Mouse (Mus musculus) midbrain, embryonic 13.5 days (tissue): ENCODE results near the gene Gm45716. TPM values are rescaled to one million over a fixed set of nuclear protein-coding genes. Genes with fewer than 3 reads are reported as not detected.

Source experiments
- ATAC-seq: fragments of 200-750 bp; cut with Nextera tagmentation; 2 replicates; pipeline ENCODE4 v1.8.0; 2017; ENCODE audit warnings: mild to moderate bottlenecking, moderate TSS enrichment, moderate library complexity
- H3K27ac ChIP-seq: fragments of 300-500 bp; sonication (generic); 2 replicates; pipeline ENCODE4 v1.5.1; 2015; ENCODE audit warnings: inconsistent platforms, mild to moderate bottlenecking, moderate library complexity
- H3K27me3 ChIP-seq: fragments of 300-500 bp; sonication (generic); 2 replicates; pipeline ENCODE4 v1.6.1; 2015; ENCODE audit warnings: mild to moderate bottlenecking, inconsistent platforms
- H3K36me3 ChIP-seq: fragments of 300-500 bp; sonication (generic); 2 replicates; pipeline ENCODE4 v1.6.1; 2015; ENCODE audit warnings: mild to moderate bottlenecking, inconsistent platforms
- H3K4me1 ChIP-seq: fragments of 300-500 bp; sonication (generic); replicated peaks from 2 replicates; pipeline ENCODE4 v1.6.1; 2015; ENCODE audit warnings: inconsistent platforms
- H3K4me2 ChIP-seq: fragments of 300-500 bp; sonication (generic); replicated peaks from 2 replicates; pipeline ENCODE4 v1.6.1; 2015; ENCODE audit warnings: moderate library complexity, mild to moderate bottlenecking, inconsistent platforms
- H3K4me3 ChIP-seq: fragments of 300-500 bp; sonication (generic); replicated peaks from 2 replicates; pipeline ENCODE4 v1.5.1; 2015; ENCODE audit warnings: mild to moderate bottlenecking, inconsistent platforms
- H3K9ac ChIP-seq: fragments of 300-500 bp; sonication (generic); replicated peaks from 2 replicates; pipeline ENCODE4 v1.6.1; 2015; ENCODE audit warnings: mild to moderate bottlenecking, inconsistent platforms
- H3K9me3 ChIP-seq: fragments of 300-500 bp; sonication (generic); 2 replicates; pipeline ENCODE4 v1.6.1; 2016; ENCODE audit warnings: mild to moderate bottlenecking, inconsistent platforms
- WGBS: fragments of 180-500 bp; shearing (Covaris S2); methylation state at CpG from one replicate; pipeline ENCODE4 v1.1.7; 2015; 5-methylcytosine and 5-hydroxymethylcytosine counted together
- polyA plus RNA-seq: library from polyadenylated mRNA; unstranded; fragments of >200 nt; fragmentation: Nextera tagmentation; extraction: Ambion mirVana; gene quantifications from 2 replicates; pipeline ENCODE4 v1.2.1, GENCODE M21; 2015

Gene Gm45716
- polyA plus RNA-seq, 1 experiment from 2014 or later: 25.4 TPM

DNA sequence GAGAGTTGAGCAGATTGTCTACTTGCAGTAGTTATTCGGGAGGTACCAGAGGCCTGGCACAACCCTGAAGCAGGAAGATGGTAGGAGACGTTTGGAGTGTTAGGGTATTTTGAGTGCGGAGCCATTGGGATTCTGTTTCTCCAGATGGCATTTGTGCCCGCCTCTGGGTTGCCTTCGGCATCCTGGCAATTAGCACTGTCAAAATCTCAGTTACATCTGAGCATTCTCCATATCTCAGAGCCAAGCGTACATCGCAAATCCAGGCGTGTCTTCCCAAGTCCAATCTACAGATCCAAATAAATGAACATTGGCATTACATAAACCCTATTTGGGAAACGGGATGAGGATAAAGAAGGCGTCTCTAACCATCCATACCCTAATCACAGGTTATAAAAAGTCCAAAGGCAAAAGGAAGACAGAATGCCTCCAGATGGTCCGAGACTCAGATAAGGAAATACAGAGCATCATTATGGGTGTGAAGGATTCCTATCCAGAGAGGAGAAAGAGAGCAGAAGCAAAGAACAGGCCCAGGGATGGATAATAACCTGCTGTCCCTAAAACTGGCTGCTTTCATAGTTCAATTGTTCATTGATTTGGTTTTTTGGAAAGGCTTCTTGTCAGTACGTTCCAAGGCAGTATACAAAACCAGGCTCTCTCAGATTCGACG, 11.7 kb upstream of the Gm45716 start:
- H3K9ac ChIP-seq: no peak overlapping the region
- no peaks in the 10 kb centered on the region for H3K9me3 ChIP-seq
- 94% methylated on average over 14 of the region's 14 CpGs for WGBS
- no peaks in the 10 kb centered on the region for H3K27me3 ChIP-seq
- no peak overlapping the region for H3K27ac ChIP-seq
- no peak overlapping the region for H3K4me2 ChIP-seq
- no peaks in the 10 kb centered on the region for H3K36me3 ChIP-seq
- H3K4me1 ChIP-seq: no peaks in the 10 kb centered on the region
- H3K4me3 ChIP-seq: no peak overlapping the region
- ATAC-seq: no peak

DNA sequence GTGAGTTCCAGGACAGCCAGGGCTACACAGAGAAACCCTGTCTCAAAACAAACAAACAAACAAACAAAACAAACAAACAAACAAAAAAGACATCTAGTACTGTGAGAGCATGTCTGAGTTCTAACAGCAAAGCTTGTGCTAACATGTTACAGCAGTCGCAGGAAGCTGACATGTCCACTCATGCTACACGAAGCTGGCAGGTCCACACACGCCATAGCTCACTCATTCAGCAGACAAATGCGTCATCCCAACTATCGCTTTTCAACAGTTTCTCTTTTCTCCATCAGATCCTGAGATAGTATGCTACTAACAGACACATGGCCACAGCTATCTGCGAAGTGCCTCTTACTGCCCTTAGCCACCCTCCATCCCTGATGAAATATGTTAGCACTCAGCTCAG, 10.1 kb upstream of the Gm45716 start:
- H3K27ac ChIP-seq: no peak overlapping the region
- H3K4me1 ChIP-seq: no peaks in the 10 kb centered on the region
- no peak for ATAC-seq
- H3K4me3 ChIP-seq: no peak overlapping the region
- H3K36me3 ChIP-seq: no peaks in the 10 kb centered on the region
- H3K4me2 ChIP-seq: no peak overlapping the region
- 94% methylated on average over 6 of the region's 6 CpGs for WGBS
- no peaks in the 10 kb centered on the region for H3K9me3 ChIP-seq
- H3K9ac ChIP-seq: no peak overlapping the region
- no peaks in the 10 kb centered on the region for H3K27me3 ChIP-seq

DNA sequence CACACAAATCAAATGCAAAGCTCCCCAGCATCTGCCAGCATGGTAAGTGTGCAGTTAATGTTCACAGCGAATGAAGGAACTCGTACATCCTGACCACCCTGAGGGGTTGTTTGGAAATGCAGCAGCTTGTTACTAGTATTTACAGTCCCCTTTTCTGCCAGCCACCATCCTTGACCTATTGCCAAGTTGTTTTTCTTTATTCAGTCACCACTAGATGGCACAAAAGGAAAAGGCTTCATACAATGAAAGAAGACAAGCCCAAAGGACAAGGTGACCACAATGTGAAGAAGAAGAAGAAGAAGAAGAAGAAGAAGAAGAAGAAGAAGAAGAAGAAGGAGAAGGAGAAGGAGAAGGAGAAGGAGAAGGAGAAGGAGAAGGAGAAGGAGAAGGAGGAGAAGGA, 4.1 kb upstream of the Gm45716 start:
- Histone ChIP-seq H3K27ac (no peak overlapping the region), H3K27me3 (no peaks in the 10 kb centered on the region), H3K36me3 (no peaks in the 10 kb centered on the region), H3K9me3 (no peaks in the 10 kb centered on the region), H3K9ac (no peak overlapping the region), H3K4me3 (no peak overlapping the region), H3K4me2 (no peak overlapping the region), H3K4me1 (no peaks in the 10 kb centered on the region)
- WGBS: 39% methylated on average over 2 of the region's 2 CpGs
- no peak for ATAC-seq

DNA sequence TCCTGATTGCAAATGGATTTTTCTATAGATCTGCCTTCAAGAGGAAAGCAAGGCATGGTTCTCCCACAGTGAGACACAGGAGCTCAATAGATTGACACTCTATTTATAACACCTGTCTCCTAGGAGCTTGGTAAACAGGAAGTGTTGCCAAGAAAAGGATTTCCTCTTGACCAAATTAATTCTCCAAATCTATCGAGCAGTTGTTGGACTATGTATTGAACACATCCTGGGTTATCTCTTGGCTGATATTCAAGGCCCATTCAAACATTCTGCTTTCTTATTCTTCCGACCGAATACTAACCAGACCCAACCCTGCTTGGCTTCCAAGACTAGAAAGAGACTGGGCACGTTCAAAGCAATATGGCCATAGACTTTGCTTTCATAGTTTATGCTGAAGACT, 2.7 kb upstream of the Gm45716 start:
- no peak overlapping the region for H3K4me3 ChIP-seq
- H3K9ac ChIP-seq: no peak overlapping the region
- H3K4me1 ChIP-seq: no peaks in the 10 kb centered on the region
- WGBS: 91% methylated on average over 4 of the region's 4 CpGs
- no peak for ATAC-seq
- no peak overlapping the region for H3K27ac ChIP-seq
- H3K36me3 ChIP-seq: no peaks in the 10 kb centered on the region
- no peaks in the 10 kb centered on the region for H3K9me3 ChIP-seq
- no peak overlapping the region for H3K4me2 ChIP-seq
- no peaks in the 10 kb centered on the region for H3K27me3 ChIP-seq

DNA sequence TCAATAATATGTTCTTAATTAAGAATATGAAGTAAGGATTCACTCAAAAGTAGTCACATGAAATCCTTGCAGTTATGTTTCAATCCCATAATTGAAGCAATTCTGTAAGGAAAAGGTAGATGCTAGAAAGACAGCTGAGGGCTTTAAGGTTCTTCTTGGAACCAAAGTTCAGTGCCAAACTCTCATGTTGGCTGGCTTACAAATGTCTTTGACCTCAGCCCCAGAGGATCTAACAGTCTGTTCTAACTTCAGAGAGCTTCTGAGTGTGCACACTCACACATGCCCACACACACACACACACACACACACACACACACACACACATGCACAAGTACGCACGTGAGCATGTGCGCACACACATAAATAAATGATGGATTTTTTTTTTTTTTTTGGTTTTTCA, 2.7 kb downstream of the Gm45716 start:
- no peak overlapping the region for H3K9ac ChIP-seq
- no peak overlapping the region for H3K4me2 ChIP-seq
- no peaks in the 10 kb centered on the region for H3K36me3 ChIP-seq
- no peak overlapping the region for H3K27ac ChIP-seq
- H3K9me3 ChIP-seq: no peaks in the 10 kb centered on the region
- H3K4me3 ChIP-seq: no peak overlapping the region
- H3K4me1 ChIP-seq: no peaks in the 10 kb centered on the region
- WGBS: 95% methylated on average over 3 of the region's 3 CpGs
- H3K27me3 ChIP-seq: no peaks in the 10 kb centered on the region
- no peak for ATAC-seq

DNA sequence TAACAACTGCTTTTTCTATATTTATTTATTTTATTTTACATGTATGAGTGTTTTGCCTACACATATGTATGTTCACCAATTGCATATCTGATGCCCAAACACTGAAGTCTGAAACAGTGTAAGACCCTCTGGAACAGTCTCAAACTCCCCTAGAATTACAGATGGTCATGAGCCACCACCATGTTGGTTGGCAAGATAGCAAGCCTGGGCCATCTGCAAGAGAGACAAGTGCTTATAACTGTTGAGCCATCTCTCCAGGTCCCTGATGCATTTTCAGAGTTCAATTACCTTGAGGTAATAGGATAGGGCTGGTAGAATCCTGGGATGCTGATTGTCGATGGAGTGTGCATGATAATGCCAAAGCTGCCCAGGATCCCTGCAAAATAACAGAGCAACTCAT, 7.5 kb downstream of the Gm45716 start:
- H3K4me2 ChIP-seq: no peak overlapping the region
- no peak for ATAC-seq
- H3K9ac ChIP-seq: no peak overlapping the region
- H3K27ac ChIP-seq: no peak overlapping the region
- WGBS: 65% methylated on average over 1 of the region's 1 CpGs
- H3K36me3 ChIP-seq: no peaks in the 10 kb centered on the region
- no peaks in the 10 kb centered on the region for H3K9me3 ChIP-seq
- no peak overlapping the region for H3K4me3 ChIP-seq
- H3K4me1 ChIP-seq: peaks cover 4% of the 10 kb centered on the region; the same call in 1 of the 2 replicates
- H3K27me3 ChIP-seq: no peaks in the 10 kb centered on the region

DNA sequence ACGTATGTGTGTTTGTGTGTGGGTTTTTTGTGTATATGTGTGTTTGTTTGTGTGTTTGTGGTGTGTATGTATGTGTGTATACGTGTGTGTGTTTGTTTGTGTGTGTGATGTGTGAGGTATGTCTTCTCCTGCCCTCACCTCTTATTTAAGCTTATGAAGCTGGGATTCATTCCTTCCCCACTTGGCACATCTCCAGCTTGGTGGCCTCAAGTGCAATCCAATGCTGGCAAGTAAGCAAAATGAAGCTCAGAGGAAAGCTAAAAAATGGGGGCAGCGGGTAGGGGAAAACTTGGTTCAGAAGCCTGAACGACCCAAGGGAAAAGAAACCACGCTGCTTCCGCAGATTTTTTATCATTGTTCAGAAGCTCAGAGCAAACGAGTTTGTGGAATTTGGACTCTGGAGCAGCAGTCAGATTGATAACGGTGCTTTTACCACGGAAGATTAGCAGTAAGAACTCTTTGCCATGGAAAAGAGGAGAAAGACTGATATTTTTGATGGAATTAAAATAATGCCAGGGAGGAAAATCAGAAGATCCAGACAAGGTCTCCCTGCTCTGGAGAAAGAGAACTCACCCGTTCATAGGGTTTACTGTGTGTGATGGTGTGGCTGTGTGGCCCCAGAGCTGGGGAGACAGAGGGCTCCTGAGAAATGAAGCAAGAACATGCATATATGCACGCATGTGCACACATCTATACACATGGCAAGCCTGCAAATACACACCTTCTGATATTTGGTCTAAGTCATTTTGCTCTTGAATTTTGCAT, 8.5 kb downstream of the Gm45716 start:
- Histone ChIP-seq H3K4me3 (no peak overlapping the region), H3K36me3 (no peaks in the 10 kb centered on the region), H3K4me1 (peaks cover 4% of the 10 kb centered on the region; the same call in 1 of the 2 replicates), H3K27ac (no peak overlapping the region), H3K4me2 (no peak overlapping the region), H3K27me3 (no peaks in the 10 kb centered on the region), H3K9me3 (no peaks in the 10 kb centered on the region), H3K9ac (no peak overlapping the region)
- 77% methylated on average over 11 of the region's 11 CpGs for WGBS
- no peak for ATAC-seq

DNA sequence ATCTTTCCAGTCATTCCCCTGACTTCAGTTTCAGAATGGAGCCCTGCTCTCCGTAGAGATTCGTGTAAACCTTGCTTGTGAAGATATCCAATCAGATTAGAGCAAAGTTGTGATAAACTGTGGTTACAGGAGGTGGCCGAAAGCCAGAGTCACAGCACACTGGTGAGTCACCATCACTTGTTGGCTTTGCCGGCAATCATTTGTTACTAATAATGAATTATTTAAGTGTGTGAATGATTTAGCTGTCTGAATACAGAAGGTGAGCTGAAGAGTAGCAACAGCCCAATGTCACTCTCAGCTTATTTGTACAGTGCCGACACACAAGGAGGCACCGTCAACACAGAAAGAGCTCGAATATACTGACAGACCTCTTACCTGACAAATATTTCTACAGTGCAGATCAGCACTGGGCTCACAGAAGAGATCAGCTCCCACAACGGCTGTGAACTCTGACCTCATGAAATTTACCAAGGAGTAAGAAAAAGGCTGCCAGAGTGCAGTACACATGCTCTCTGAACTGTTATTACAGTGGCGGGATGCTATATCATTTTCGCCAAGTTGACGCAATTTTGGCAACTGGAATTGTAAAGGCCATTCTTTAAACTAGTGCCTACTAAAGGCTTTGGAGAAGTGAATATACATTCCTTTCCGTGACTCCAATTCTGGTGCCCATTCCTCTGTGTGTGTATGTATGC, 9.2 kb downstream of the Gm45716 start:
- H3K27me3 ChIP-seq: no peaks in the 10 kb centered on the region
- no peak overlapping the region for H3K9ac ChIP-seq
- H3K4me3 ChIP-seq: no peak overlapping the region
- 86% methylated on average over 12 of the region's 12 CpGs for WGBS
- ATAC-seq: no peak
- H3K9me3 ChIP-seq: no peaks in the 10 kb centered on the region
- H3K27ac ChIP-seq: no peak overlapping the region
- H3K4me1 ChIP-seq: peaks cover 4% of the 10 kb centered on the region; the same call in 1 of the 2 replicates
- H3K4me2 ChIP-seq: no peak overlapping the region
- no peaks in the 10 kb centered on the region for H3K36me3 ChIP-seq

DNA sequence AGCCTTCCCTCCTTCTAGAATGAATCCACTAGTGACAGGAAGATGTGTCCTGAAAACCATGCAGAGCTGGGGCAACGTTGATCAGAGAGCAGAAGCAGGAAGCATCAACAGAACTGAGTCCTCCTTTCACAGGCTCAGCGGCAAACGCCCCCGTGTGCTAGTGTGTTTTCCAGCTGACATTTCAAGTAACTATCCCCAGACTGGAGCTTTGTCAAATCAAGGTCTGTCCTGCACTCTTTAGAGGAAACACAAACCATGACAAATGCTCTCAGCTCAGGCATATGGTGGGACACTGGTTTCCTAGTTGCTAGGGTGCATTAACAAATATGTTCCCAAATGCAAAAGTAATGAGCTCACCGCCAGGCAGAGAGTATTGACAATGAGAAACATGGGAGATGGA, 10.6 kb downstream of the Gm45716 start:
- H3K27me3 ChIP-seq: no peaks in the 10 kb centered on the region
- WGBS: 37% methylated on average over 5 of the region's 5 CpGs
- no peak overlapping the region for H3K27ac ChIP-seq
- no peaks in the 10 kb centered on the region for H3K36me3 ChIP-seq
- H3K4me3 ChIP-seq: no peak overlapping the region
- H3K4me1 ChIP-seq: peaks cover 4% of the 10 kb centered on the region; the same call in 1 of the 2 replicates
- H3K9ac ChIP-seq: no peak overlapping the region
- no peaks in the 10 kb centered on the region for H3K9me3 ChIP-seq
- no peak for ATAC-seq
- H3K4me2 ChIP-seq: no peak overlapping the region

DNA sequence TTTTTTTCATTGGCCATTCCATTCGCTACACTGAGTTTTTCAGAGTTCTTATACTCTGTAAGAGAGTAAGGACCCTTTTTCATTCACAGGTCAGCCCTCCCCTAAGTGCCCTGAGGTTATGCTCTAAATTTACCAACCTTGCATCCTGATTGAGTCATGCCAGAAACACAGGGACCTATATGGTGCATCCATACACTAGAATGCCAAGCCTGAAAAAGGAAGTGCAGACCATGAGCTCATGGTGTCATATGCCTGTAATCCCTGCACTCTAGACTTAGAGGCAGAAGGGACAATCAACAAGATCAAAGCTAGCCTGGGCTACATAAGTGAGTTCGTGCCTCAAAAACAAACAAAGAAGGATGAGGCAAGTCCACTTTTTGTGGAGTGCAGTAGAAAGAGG, 13.3 kb downstream of the Gm45716 start:
- 88% methylated on average over 2 of the region's 2 CpGs for WGBS
- H3K4me3 ChIP-seq: no peak overlapping the region

DNA sequence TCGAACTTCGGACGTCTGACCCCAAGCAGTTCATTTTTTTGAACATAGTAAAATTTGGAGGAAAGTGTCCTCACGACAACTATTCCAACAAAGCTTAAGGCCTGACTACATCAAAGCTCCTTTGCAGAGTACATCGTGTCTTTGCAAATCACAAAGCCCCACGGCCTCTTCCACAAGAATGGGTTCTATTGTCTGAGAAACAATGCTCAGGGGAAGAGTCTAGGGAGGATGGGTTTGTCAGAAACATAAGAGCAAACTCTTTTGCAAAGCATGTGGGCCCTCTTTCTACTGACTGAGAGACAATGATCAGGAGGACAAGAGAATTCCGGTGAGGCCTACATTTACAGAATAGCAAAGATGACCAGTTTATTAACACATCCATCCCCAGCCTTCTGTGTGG, 26.8 kb downstream of the Gm45716 start:
- ATAC-seq: no peak
- Histone ChIP-seq H3K4me1 (no peaks in the 10 kb centered on the region), H3K9me3 (no peaks in the 10 kb centered on the region), H3K4me2 (no peak overlapping the region), H3K4me3 (no peak overlapping the region), H3K27me3 (no peaks in the 10 kb centered on the region), H3K9ac (no peak overlapping the region), H3K36me3 (no peaks in the 10 kb centered on the region), H3K27ac (no peak overlapping the region)
- 48% methylated on average over 7 of the region's 7 CpGs for WGBS

More for the DNA sequence above, 13.3 kb downstream of the Gm45716 start:
- peaks cover 4% of the 10 kb centered on the region; the same call in 1 of the 2 replicates for H3K4me1 ChIP-seq
- no peaks in the 10 kb centered on the region for H3K9me3 ChIP-seq
- no peak overlapping the region for H3K9ac ChIP-seq
- no peak overlapping the region for H3K27ac ChIP-seq
- H3K36me3 ChIP-seq: no peaks in the 10 kb centered on the region
- no peaks in the 10 kb centered on the region for H3K27me3 ChIP-seq
- ATAC-seq: no peak
- H3K4me2 ChIP-seq: no peak overlapping the region

DNA sequence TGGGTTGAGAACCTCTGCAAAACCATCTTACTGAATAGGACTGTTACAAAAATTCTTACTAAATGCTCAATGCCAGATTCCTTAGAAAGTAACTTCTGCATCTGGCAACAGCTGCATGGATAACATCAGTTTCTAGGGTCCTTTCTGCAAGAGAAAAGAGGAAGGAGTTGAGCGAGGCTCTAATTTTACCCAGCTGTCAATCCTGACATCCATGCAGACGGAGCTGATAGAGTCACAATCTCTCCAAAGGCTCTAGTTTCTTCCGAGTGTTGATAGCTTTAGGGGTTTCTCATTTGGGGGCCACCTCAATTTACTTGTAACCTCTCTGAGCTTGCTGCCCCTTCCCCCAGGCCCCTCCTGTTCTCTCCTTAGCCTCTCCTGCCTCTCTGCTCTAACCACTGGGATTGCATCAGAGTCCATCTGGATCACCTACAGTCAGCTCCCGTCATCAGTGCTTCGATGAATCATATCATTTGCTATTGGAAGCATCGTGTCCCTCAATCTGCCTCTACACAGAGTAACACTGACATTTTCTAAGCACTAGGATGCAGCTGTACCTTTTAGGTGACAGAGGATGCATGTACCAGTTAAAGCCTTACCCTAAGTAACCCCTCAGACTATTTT, 32.7 kb downstream of the Gm45716 start:
- Histone ChIP-seq H3K27me3 (no peaks in the 10 kb centered on the region), H3K4me2 (no peak overlapping the region), H3K27ac (no peak overlapping the region), H3K9ac (no peak overlapping the region), H3K4me3 (no peak overlapping the region), H3K4me1 (no peaks in the 10 kb centered on the region), H3K9me3 (no peaks in the 10 kb centered on the region), H3K36me3 (no peaks in the 10 kb centered on the region)
- ATAC-seq: no peak
- WGBS: 81% methylated on average over 6 of the region's 6 CpGs
